Mouse (Mus musculus) hindbrain, postnatal 0 days (tissue): ENCODE results near the gene 2610028H24Rik. TPM values are rescaled to one million over a fixed set of nuclear protein-coding genes. Genes with fewer than 3 reads are reported as not detected.

Source experiments
- ATAC-seq: fragments of 200-750 bp; cut with Nextera tagmentation; 2 replicates; pipeline ENCODE4 v1.8.0; 2017; ENCODE audit warnings: mild to moderate bottlenecking, moderate TSS enrichment, moderate library complexity
- DNase-seq: peaks from one replicate; pipeline ENCODE4 v3.0.0-alpha.2; 2015; ENCODE audit warnings: low spot score
- H3K27ac ChIP-seq: fragments of 300-500 bp; sonication (generic); 2 replicates; pipeline ENCODE4 v1.5.1; 2014; ENCODE audit warnings: mild to moderate bottlenecking
- H3K27me3 ChIP-seq: fragments of 300-500 bp; sonication (generic); 2 replicates; pipeline ENCODE4 v1.6.1; 2014; ENCODE audit warnings: low read length, mixed read lengths; ENCODE audit not compliant: insufficient read depth
- H3K36me3 ChIP-seq: fragments of 300-500 bp; sonication (generic); 2 replicates; pipeline ENCODE4 v1.6.1; 2014; ENCODE audit warnings: low read length, mixed read lengths; ENCODE audit not compliant: insufficient read depth
- H3K4me1 ChIP-seq: fragments of 300-500 bp; sonication (generic); 2 replicates; pipeline ENCODE4 v1.6.1; 2014; ENCODE audit warnings: antibody characterized with exemption, low read length, mixed read lengths; ENCODE audit not compliant: insufficient read depth
- H3K4me2 ChIP-seq: fragments of 300-500 bp; sonication (generic); 2 replicates; pipeline ENCODE4 v1.6.1; 2014; ENCODE audit warnings: low read depth, mild to moderate bottlenecking, low read length, moderate library complexity, mixed read lengths
- H3K4me3 ChIP-seq: fragments of 300-500 bp; sonication (generic); 2 replicates; pipeline ENCODE4 v1.5.1; 2014; ENCODE audit warnings: low read length
- H3K9ac ChIP-seq: fragments of 300-500 bp; sonication (generic); replicated peaks from 2 replicates; pipeline ENCODE4 v1.6.1; 2014; ENCODE audit warnings: mild to moderate bottlenecking, low read length, moderate library complexity, mixed read lengths
- H3K9me3 ChIP-seq: fragments of 300-500 bp; sonication (generic); 2 replicates; pipeline ENCODE4 v1.6.1; 2016; ENCODE audit warnings: low read length, mixed read lengths
- CTCF ChIP-seq: IDR thresholded peaks from 2 replicates; pipeline ENCODE4 v1.5.1; 2016; ENCODE audit warnings: antibody characterized with exemption, control low read depth, low read depth
- WGBS: fragments of 180-500 bp; shearing (Covaris S2); extraction: QIAGEN DNeasy Blood & Tissue Kit; methylation state at CpG from one replicate; pipeline ENCODE4 v1.1.7; 2014; 5-methylcytosine and 5-hydroxymethylcytosine counted together
- polyA plus RNA-seq: library from polyadenylated mRNA; unstranded; fragments of >200 nt; fragmentation: Nextera tagmentation; extraction: Ambion mirVana; gene quantifications from 2 replicates; pipeline ENCODE4 v1.2.1, GENCODE M21; 2015
- total RNA-seq: library from RNA; depleted of rRNA; stranded (reverse); fragments of >200 nt; gene quantifications from 2 replicates; pipeline ENCODE4 v1.2.3, GENCODE M21; 2014

2610028H24Rik gene
- total and polyA plus RNA-seq, 2 experiments from 2014 or later = not detected

- DNase-seq (no peak), ATAC-seq (no peak)
- Histone ChIP-seq H3K27ac (no peak overlapping the region), H3K4me2 (no peak overlapping the region), H3K9me3 (0 out of 2 replicates have a peak, but pooled peaks cover 2% of the 10 kb centered on the region), H3K36me3 (no peaks in the 10 kb centered on the region), H3K4me1 (peaks cover under 1% of the 10 kb centered on the region; the same call in 1 of the 2 replicates), H3K4me3 (no peak overlapping the region), H3K27me3 (no peaks in the 10 kb centered on the region), H3K9ac (no peak overlapping the region)
- no peak for TF ChIP-seq CTCF
- 88% methylated on average over 6 of the region's 6 CpGs for whole genome bisulfite sequencing
Measured at GRCm38 (mm10) chr10:76462721-76463120, 13.8 kb downstream of the 2610028H24Rik start.

- WGBS = 2% methylated on average over 55 of the region's 55 CpGs
- TF ChIP-seq CTCF = peak; percentile 67
- Histone ChIP-seq H3K36me3 (peaks cover 16% of the 10 kb centered on the region), H3K4me1 (peaks cover 6% of the 10 kb centered on the region; the same call in 1 of the 2 replicates), H3K9me3 (no peaks in the 10 kb centered on the region), H3K9ac (peak within 1 kb of the TSS; percentile 87), H3K27ac (peak within 1 kb of the TSS; percentile 82), H3K27me3 (no peaks in the 10 kb centered on the region), H3K4me3 (peak within 1 kb of the TSS; percentile 79), H3K4me2 (peak within 1 kb of the TSS; percentile 70)
- ATAC-seq (peak; percentile 99), DNase-seq (peak; percentile 95)
Measured at GRCm38 (mm10) chr10:76468203-76469162, 19.6 kb downstream of the 2610028H24Rik start, which contains the start of the genes Mcm3ap and Ybey. Mcm3ap (plus strand) TSS chr10:76468927. Ybey (minus strand) TSS chr10:76469114.

- Histone ChIP-seq H3K9ac (no peak overlapping the region), H3K4me3 (no peak overlapping the region), H3K27ac (no peak overlapping the region), H3K36me3 (peaks cover 38% of the 10 kb centered on the region), H3K9me3 (no peaks in the 10 kb centered on the region), H3K27me3 (no peaks in the 10 kb centered on the region), H3K4me2 (no peak overlapping the region), H3K4me1 (no peaks in the 10 kb centered on the region)
- DNase-seq = no peak
- no peak for ATAC-seq
- 89% methylated on average over 5 of the region's 5 CpGs for WGBS
- TF ChIP-seq CTCF = no peak
Measured at GRCm38 (mm10) chr10:76473759-76474158, 24.9 kb downstream of the 2610028H24Rik start.

GRCm38 (mm10) chr10:76480851-76481250, 32.0 kb downstream of the 2610028H24Rik start:
- TF ChIP-seq CTCF = no peak
- DNase-seq (no peak), ATAC-seq (no peak)
- Histone ChIP-seq H3K9ac (no peak overlapping the region), H3K27me3 (no peaks in the 10 kb centered on the region), H3K9me3 (no peaks in the 10 kb centered on the region), H3K4me3 (no peak overlapping the region), H3K4me1 (no peaks in the 10 kb centered on the region), H3K4me2 (no peak overlapping the region), H3K27ac (no peak overlapping the region), H3K36me3 (peaks cover 78% of the 10 kb centered on the region)
- WGBS = 89% methylated on average over 11 of the region's 13 CpGs

GRCm38 (mm10) chr10:76481480-76481879, 32.6 kb downstream of the 2610028H24Rik start:
- H3K27ac ChIP-seq = no peak overlapping the region
- no peak for TF ChIP-seq CTCF
- no peaks in the 10 kb centered on the region for H3K27me3 ChIP-seq
- DNase-seq (no peak), ATAC-seq (no peak)
- no peak overlapping the region for H3K4me2 ChIP-seq
- H3K4me1 ChIP-seq = no peaks in the 10 kb centered on the region
- H3K36me3 ChIP-seq = peaks cover 81% of the 10 kb centered on the region
- H3K4me3 ChIP-seq = no peak overlapping the region
- H3K9me3 ChIP-seq = no peaks in the 10 kb centered on the region
- no peak overlapping the region for H3K9ac ChIP-seq
- 94% methylated on average over 6 of the region's 6 CpGs for WGBS

- no peaks in the 10 kb centered on the region for H3K27me3 ChIP-seq
- ATAC-seq (no peak), DNase-seq (no peak)
- H3K4me1 ChIP-seq = no peaks in the 10 kb centered on the region
- H3K9ac ChIP-seq = no peak overlapping the region
- no peaks in the 10 kb centered on the region for H3K9me3 ChIP-seq
- WGBS = 98% methylated on average over 2 of the region's 2 CpGs
- H3K36me3 ChIP-seq = peaks cover 87% of the 10 kb centered on the region
- no peak overlapping the region for H3K4me2 ChIP-seq
- H3K4me3 ChIP-seq = no peak overlapping the region
- H3K27ac ChIP-seq = no peak overlapping the region
- no peak for TF ChIP-seq CTCF
Measured at GRCm38 (mm10) chr10:76486302-76486701, 37.4 kb downstream of the 2610028H24Rik start.
